Mouse (Mus musculus): ENCODE measurements around the gene Pold2. TPM values are rescaled to one million over a fixed set of nuclear protein-coding genes. Genes with fewer than 3 reads are reported as not detected.
"Not testable (repeated sequence)": the region's sequence is repeated elsewhere in the genome, so short reads cannot be mapped to it uniquely, and the experiment has no call there.

Gene Pold2
- polyA plus RNA-seq, 1 experiment from 2014 or later, result 105 TPM

DNA sequence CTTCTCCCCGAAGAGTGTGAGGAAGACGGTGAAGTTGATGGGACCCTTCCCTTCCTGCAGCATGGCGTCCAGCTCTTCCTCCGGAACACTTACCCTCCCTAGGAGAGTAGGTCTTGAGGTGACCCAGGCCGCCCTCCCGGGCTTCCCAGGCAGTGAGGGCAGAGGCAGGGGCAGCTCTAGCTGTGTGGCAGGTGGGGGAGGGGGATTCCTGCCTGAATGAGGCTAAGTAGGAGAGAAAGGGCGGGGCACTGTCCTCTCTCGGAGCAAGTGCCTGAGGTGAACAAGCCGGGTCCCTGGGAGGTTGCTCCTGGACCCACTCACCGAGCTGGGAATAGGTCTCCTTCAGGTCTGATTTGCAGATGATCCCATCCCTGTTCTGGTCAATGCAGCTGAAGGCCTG is 19.7 kb upstream of the Pold2 start:
- WGBS (ENCODE audit: insufficient replicate concordance), result 9% methylated on average over 10 of the region's 10 CpGs

DNA sequence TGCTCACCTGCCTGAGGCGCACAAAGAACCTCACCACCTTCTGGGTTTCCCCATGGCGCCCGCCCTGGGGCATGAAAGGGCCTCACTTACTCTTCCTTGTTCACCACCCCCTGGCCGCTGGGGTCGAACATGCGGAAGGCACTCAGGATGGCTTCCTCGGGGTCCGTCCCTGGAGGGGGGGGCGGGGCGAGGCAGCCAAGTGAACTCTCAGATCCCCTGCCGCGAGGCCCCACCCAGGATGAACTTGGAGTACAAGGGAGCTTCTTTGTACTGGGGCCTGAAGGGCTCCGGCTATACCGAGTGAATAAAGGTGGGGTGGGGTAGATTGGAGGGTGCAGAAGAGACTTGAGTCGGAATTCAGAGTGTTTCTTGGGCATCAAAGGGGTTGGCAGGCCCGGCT is 19.1 kb upstream of the Pold2 start:
- H3K9ac ChIP-seq, result no peak overlapping the region
- 7% methylated on average over 16 of the region's 16 CpGs for whole genome bisulfite sequencing (ENCODE audit: insufficient replicate concordance)
- H3K9me3 ChIP-seq (replicated peaks), result no peaks in the 10 kb centered on the region
- no peak for ATAC-seq
- no peak overlapping the region for H3K4me3 ChIP-seq
- H3K27me3 ChIP-seq (replicated peaks), result peaks cover 69% of the 10 kb centered on the region
- H3K36me3 ChIP-seq, result no peaks in the 10 kb centered on the region
- H3K4me2 ChIP-seq, result peak overlapping the region; percentile 34
- H3K27ac ChIP-seq, result no peak overlapping the region
- peaks cover 62% of the 10 kb centered on the region for H3K4me1 ChIP-seq

More for the DNA sequence above, 19.7 kb upstream of the Pold2 start:
- no peak overlapping the region for H3K4me3 ChIP-seq
- peaks cover 75% of the 10 kb centered on the region for H3K27me3 ChIP-seq (replicated peaks)
- peak overlapping the region; percentile 17; the same call in 1 of the 2 replicates for H3K9ac ChIP-seq
- no peak for ATAC-seq
- no peaks in the 10 kb centered on the region for H3K36me3 ChIP-seq
- H3K4me1 ChIP-seq, result peaks cover 59% of the 10 kb centered on the region
- no peak overlapping the region for H3K27ac ChIP-seq
- H3K9me3 ChIP-seq (replicated peaks), result no peaks in the 10 kb centered on the region
- peak overlapping the region; percentile 34 for H3K4me2 ChIP-seq

DNA sequence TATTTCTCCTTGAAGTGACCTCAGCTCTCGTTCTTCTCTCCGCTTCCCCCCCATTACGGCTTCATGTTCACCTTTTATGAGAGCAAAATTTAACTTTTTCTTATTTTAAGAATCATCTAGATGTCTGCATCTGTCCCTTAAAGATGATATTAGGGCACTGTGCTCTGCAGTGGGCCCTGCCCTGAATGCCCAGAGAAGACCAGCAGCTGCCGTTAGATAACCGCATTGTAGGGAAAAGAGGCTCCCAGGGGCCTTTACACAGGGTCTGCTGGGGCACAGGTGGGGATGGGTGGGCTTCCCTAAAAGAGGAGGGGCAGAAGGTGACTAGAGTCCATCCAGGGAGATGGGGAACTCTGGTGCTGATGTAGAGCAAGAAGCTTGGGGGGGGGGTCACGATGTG is 15.7 kb upstream of the Pold2 start:
- WGBS (ENCODE audit: insufficient replicate concordance), result 60% methylated on average over 6 of the region's 6 CpGs
- no peaks in the 10 kb centered on the region for H3K9me3 ChIP-seq (replicated peaks)
- no peak overlapping the region for H3K4me3 ChIP-seq
- peak overlapping the region; percentile 52; the same call in 1 of the 2 replicates for H3K9ac ChIP-seq
- H3K36me3 ChIP-seq, result no peaks in the 10 kb centered on the region
- ATAC-seq, result peak; percentile 59
- peaks cover 45% of the 10 kb centered on the region for H3K27me3 ChIP-seq (replicated peaks)
- H3K27ac ChIP-seq, result peak overlapping the region; percentile 80
- peak overlapping the region; percentile 51 for H3K4me2 ChIP-seq
- peaks cover 70% of the 10 kb centered on the region for H3K4me1 ChIP-seq

- no peak overlapping the region for H3K4me3 ChIP-seq
- peak; percentile 91 for ATAC-seq
- H3K9ac ChIP-seq, result peak overlapping the region; percentile 52; the same call in 1 of the 2 replicates
- no peaks in the 10 kb centered on the region for H3K9me3 ChIP-seq (replicated peaks)
- WGBS (ENCODE audit: insufficient replicate concordance), result 26% methylated on average over 4 of the region's 4 CpGs
- peak overlapping the region; percentile 80 for H3K27ac ChIP-seq
- peaks cover 38% of the 10 kb centered on the region for H3K27me3 ChIP-seq (replicated peaks)
- no peaks in the 10 kb centered on the region for H3K36me3 ChIP-seq
- H3K4me2 ChIP-seq, result peak overlapping the region; percentile 51
- peaks cover 60% of the 10 kb centered on the region for H3K4me1 ChIP-seq
Measured at GRCm38 (mm10) chr11:5892810-5893368, 14.8 kb upstream of the Pold2 start.

- H3K27ac ChIP-seq, result peak overlapping the region; percentile 80
- ATAC-seq, result no peak
- no peaks in the 10 kb centered on the region for H3K36me3 ChIP-seq
- H3K9me3 ChIP-seq (replicated peaks), result no peaks in the 10 kb centered on the region
- peak overlapping the region; percentile 31; the same call in 1 of the 2 replicates for H3K9ac ChIP-seq
- no peak overlapping the region for H3K4me3 ChIP-seq
- H3K4me1 ChIP-seq, result peaks cover 53% of the 10 kb centered on the region
- WGBS (ENCODE audit: insufficient replicate concordance), result 44% methylated on average over 8 of the region's 8 CpGs
- H3K4me2 ChIP-seq, result peak overlapping the region; percentile 51
- peaks cover 31% of the 10 kb centered on the region for H3K27me3 ChIP-seq (replicated peaks)
Measured at GRCm38 (mm10) chr11:5892151-5892591, 14.1 kb upstream of the Pold2 start.

GRCm38 (mm10) chr11:5888563-5888962 is 10.5 kb upstream of the Pold2 start:
- not testable (repeated sequence) for H3K4me3 ChIP-seq; H3K4me2 ChIP-seq; H3K27ac ChIP-seq; H3K9me3 ChIP-seq (replicated peaks); H3K36me3 ChIP-seq; H3K9ac ChIP-seq; ATAC-seq
- H3K4me1 ChIP-seq, result peaks cover 31% of the 10 kb centered on the region
- 55% methylated on average over 5 of the region's 5 CpGs for WGBS (ENCODE audit: insufficient replicate concordance)
- 0 out of 2 replicates have a peak, but pooled peaks cover 12% of the 10 kb centered on the region for H3K27me3 ChIP-seq (replicated peaks)

DNA sequence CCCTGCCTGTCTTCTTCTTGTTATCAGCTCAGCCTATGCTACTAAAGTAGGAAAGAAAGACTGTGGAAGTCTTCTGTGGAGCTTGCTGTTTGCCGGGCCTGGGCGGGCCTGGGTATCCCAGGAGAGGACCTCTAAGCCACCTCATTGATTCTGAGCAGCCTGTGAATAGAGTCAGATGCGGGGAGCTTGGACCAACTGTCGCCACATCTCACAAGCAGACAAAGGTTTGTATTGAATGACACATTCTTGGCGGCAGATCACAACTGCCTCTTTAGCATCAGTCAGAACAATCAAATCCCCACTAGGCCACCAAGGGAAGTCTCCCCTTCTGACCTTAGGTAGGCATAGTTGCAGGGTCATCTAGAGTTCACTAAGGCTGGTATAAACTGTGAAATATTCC is 9.2 kb upstream of the Pold2 start:
- no peaks in the 10 kb centered on the region for H3K9me3 ChIP-seq (replicated peaks)
- H3K4me1 ChIP-seq, result peaks cover 25% of the 10 kb centered on the region
- WGBS (ENCODE audit: insufficient replicate concordance), result 68% methylated on average over 5 of the region's 5 CpGs
- H3K36me3 ChIP-seq, result no peaks in the 10 kb centered on the region
- no peak overlapping the region for H3K27ac ChIP-seq
- no peak overlapping the region for H3K9ac ChIP-seq
- ATAC-seq, result no peak
- H3K27me3 ChIP-seq (replicated peaks), result 0 out of 2 replicates have a peak, but pooled peaks cover 12% of the 10 kb centered on the region
- no peak overlapping the region for H3K4me3 ChIP-seq
- H3K4me2 ChIP-seq, result no peak overlapping the region

- no peak overlapping the region for H3K4me3 ChIP-seq
- H3K4me2 ChIP-seq, result no peak overlapping the region
- H3K27me3 ChIP-seq (replicated peaks), result 0 out of 2 replicates have a peak, but pooled peaks cover 12% of the 10 kb centered on the region
- no peaks in the 10 kb centered on the region for H3K36me3 ChIP-seq
- H3K9ac ChIP-seq, result no peak overlapping the region
- 0 out of 2 replicates have a peak, but pooled peaks have one; percentile 21 for ATAC-seq
- peaks cover 15% of the 10 kb centered on the region; the same call in 1 of the 2 replicates for H3K4me1 ChIP-seq
- no peak overlapping the region for H3K27ac ChIP-seq
- WGBS (ENCODE audit: insufficient replicate concordance), result 17% methylated on average over 9 of the region's 9 CpGs
- H3K9me3 ChIP-seq (replicated peaks), result no peaks in the 10 kb centered on the region
Measured at GRCm38 (mm10) chr11:5886187-5886586, 8.1 kb upstream of the Pold2 start.

- ATAC-seq, result no peak
- no peak overlapping the region for H3K9ac ChIP-seq
- 36% methylated on average over 8 of the region's 8 CpGs for WGBS (ENCODE audit: insufficient replicate concordance)
- H3K4me3 ChIP-seq, result no peak overlapping the region
- no peak overlapping the region; the same call in 1 of the 2 replicates for H3K27ac ChIP-seq
- H3K27me3 ChIP-seq (replicated peaks), result no peaks in the 10 kb centered on the region
- no peaks in the 10 kb centered on the region for H3K36me3 ChIP-seq
- H3K4me1 ChIP-seq, result peaks cover 24% of the 10 kb centered on the region
- H3K9me3 ChIP-seq (replicated peaks), result no peaks in the 10 kb centered on the region
- H3K4me2 ChIP-seq, result no peak overlapping the region
Measured at GRCm38 (mm10) chr11:5882518-5882917, 4.4 kb upstream of the Pold2 start.

DNA sequence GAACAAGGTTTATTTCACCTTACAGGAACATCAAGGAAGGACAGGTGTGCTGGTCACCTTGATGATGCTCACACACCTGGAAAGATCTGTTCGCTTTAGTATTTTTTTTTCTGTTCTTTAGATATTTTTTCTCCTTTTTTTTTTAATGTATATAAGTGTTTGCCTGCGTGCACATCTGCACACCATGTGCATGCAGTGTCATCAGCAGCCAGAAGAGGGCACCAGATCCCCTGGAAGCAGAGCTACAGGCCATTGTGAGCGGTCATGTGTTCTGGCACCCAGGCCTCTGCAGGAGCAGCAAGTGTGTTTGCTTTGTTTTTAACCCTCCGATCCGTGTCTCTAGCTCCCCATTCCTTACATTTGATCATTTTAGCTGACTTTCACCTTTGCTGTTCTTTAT is 1.8 kb upstream of the Pold2 start:
- Histone ChIP-seq H3K27ac (no peak overlapping the region), H3K4me2 (no peak overlapping the region), H3K4me1 (peaks cover 41% of the 10 kb centered on the region), H3K9ac (no peak overlapping the region), H3K27me3 (replicated peaks) (no peaks in the 10 kb centered on the region), H3K9me3 (replicated peaks) (no peaks in the 10 kb centered on the region), H3K4me3 (no peak overlapping the region), H3K36me3 (peaks cover 18% of the 10 kb centered on the region)
- ATAC-seq, result no peak
- WGBS (ENCODE audit: insufficient replicate concordance), result 57% methylated on average over 5 of the region's 5 CpGs

DNA sequence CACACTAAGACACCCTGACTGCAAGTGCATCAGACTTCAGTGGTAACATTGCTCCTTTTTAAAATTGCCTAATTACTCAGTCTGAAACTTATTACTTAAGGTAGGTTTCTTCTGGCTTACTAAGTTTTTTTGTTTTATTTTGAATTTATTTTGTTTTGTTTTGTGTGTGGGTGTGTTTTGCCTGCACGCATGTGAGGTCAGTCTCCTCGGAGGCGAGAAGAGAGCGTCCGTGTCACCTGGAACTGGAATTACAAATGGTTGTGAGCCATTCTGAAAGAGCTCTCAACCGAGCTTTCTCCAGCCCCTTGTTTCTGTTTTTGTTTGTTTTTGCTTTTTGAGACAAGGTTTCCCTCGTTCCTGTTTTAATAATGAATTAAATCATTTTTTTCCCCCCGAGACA is 569 bp upstream of the Pold2 start:
- Histone ChIP-seq H3K36me3 (peaks cover 31% of the 10 kb centered on the region), H3K9ac (peak overlapping the region; percentile 72), H3K4me1 (peaks cover 41% of the 10 kb centered on the region), H3K27ac (peak overlapping the region; percentile 81), H3K4me2 (peak overlapping the region; percentile 89), H3K9me3 (replicated peaks) (no peaks in the 10 kb centered on the region), H3K27me3 (replicated peaks) (no peaks in the 10 kb centered on the region), H3K4me3 (peak overlapping the region; percentile 74)
- ATAC-seq, result no peak
- 53% methylated on average over 8 of the region's 8 CpGs for WGBS (ENCODE audit: insufficient replicate concordance)

DNA sequence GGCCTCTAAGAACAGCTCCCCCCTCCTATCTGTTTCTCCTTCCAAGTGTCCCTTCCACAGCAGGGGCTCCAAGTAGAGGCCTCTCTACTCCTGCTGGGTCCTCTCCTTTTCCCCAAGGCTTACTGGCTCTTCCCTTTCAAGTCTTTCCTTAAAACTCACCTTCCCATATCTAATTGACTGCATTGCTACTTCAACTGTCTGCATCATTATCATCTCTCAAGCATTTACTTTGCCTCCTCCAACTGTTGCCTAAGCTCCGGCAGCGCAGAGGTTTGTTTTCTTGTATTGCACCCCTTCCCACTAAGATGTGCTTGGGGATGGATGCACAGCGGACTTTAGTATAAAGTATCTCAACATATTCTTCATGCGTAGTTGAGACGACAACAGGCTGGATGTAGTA is 671 bp downstream of the Pold2 start:
- no peaks in the 10 kb centered on the region for H3K27me3 ChIP-seq (replicated peaks)
- H3K4me1 ChIP-seq, result peaks cover 36% of the 10 kb centered on the region
- H3K36me3 ChIP-seq, result peaks cover 43% of the 10 kb centered on the region
- no peaks in the 10 kb centered on the region for H3K9me3 ChIP-seq (replicated peaks)
- H3K4me2 ChIP-seq, result peak overlapping the region; percentile 89
- H3K27ac ChIP-seq, result peak overlapping the region; percentile 47
- peak overlapping the region; percentile 74 for H3K4me3 ChIP-seq
- peak overlapping the region; percentile 75 for H3K9ac ChIP-seq
- ATAC-seq, result no peak
- 4% methylated on average over 5 of the region's 5 CpGs for WGBS (ENCODE audit: insufficient replicate concordance)
